Mouse (Mus musculus) embryonic fibroblast, embryonic 13.5 days (primary cell): ENCODE measurements around the gene Cmtm4.
"Not testable (repeated sequence)": the region's sequence is repeated elsewhere in the genome, so short reads cannot be mapped to it uniquely, and the experiment has no call there.

Experiments
- CTCF ChIP-seq: IDR thresholded peaks from 2 replicates; pipeline ENCODE4 v1.5.1; 2011; ENCODE audit warnings: mild to moderate bottlenecking, control low read depth, low read length, moderate library complexity, borderline replicate concordance; ENCODE audit not compliant: insufficient read depth
- POLR2A ChIP-seq: IDR thresholded peaks from 2 replicates; pipeline ENCODE4 v1.6.1; 2011; ENCODE audit warnings: low read depth, mild to moderate bottlenecking, control low read depth, low read length, moderate library complexity

DNA sequence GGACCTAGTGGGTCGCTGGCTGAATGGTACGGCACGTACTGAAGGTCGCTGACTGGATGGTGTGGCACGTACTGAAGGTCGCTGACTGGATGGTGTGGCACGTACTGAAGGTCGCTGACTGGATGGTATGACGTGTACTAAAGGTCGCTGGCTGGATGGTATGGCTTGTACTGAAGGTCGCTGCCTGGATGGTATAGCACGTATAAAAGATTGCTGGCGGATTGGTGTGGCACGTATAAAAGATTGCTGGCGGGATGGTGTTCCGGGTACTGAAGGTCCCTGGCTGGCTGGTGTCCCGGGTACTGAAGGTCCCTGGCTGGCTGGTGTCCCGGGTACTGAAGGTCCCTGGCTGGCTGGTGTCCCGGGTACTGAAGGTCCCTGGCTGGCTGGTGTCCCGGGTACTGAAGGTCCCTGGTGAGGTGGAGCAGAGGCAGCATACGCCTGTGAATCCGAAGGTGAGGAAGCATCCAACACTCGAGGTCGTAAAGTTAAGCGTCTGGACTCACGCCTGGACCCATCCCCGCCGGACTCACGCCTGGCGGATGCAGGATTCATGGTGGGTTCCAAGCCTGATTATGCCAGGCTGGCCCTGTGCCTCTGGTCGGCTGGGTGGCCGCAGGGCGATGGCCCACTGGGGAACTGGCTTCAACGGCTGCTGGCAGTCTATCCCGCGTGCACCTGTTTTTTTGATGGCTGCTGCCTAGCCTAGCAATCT lies 86.0 kb downstream of the Cmtm4 start, which contains the start of the genes Gm45711 and Cmtm1:
- TF ChIP-seq POLR2A, CTCF: not testable (repeated sequence)
